Mouse (Mus musculus): ENCODE measurements at regions not wholly inside any gene's neighbourhood (a gene's known extent, or its start where the extent isn't known, plus 50 kb on each side); places are given as distances from the start of the nearest gene placed in this dataset.

DNA sequence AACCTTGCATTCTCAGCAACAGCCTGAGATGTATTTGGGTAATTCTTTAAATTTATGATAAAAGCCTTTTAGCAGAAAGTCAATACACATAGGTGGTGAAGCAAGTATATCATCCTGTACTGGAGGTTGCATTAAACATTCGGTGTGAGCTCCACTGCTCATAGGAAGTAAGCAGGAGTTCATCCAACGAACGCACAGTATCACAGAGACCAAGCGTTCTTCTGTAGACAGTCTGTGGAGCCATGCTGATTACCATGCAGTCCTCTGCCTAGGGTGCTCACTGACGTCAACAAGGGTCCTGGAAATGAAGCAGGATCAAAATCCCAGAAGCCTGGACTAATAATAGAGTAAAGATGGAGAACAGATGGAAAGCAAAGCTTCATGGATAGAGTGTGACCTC is 391.1 kb upstream of the Mef2c start:
- Histone ChIP-seq H3K9me3 (no peaks in the 10 kb centered on the region), H3K4me1 (peaks cover 10% of the 10 kb centered on the region), H3K27ac (replicated peaks) (no peak overlapping the region), H3K27me3 (replicated peaks) (no peaks in the 10 kb centered on the region), H3K4me3 (no peak overlapping the region), H3K9ac (no peak overlapping the region), H3K36me3 (no peaks in the 10 kb centered on the region), H3K4me2 (no peak overlapping the region)
- ATAC-seq (ENCODE audit: extremely low read depth, insufficient number of reproducible peaks, low FRiP score, low TSS enrichment), result no peak
- WGBS, result 61% methylated on average over 5 of the region's 5 CpGs

DNA sequence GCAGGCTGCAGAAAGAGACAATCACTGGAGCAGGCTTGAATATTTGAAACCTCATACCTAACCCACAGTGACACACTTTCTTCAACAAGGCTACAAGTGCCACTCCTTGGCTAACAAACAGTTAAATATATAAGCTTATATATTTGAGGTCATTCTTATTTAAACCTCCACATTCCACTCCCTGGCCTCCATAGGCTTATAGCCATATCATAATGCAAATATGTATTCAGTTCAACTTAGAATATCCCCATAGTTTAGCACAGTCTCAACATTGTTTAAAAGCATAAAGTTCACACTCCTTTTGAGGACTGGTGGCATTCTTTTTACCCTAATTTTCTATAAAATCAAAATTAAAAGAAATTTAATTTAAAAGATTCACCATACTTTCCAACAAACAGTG is 390.0 kb upstream of the Mef2c start:
- H3K36me3 ChIP-seq, result no peaks in the 10 kb centered on the region
- no peak overlapping the region for H3K4me2 ChIP-seq
- no peak overlapping the region for H3K9ac ChIP-seq
- no peak for ATAC-seq (ENCODE audit: extremely low read depth, insufficient number of reproducible peaks, low FRiP score, low TSS enrichment)
- peaks cover 10% of the 10 kb centered on the region for H3K4me1 ChIP-seq
- no peak overlapping the region for H3K4me3 ChIP-seq
- no peak overlapping the region for H3K27ac ChIP-seq (replicated peaks)
- no peaks in the 10 kb centered on the region for H3K9me3 ChIP-seq
- H3K27me3 ChIP-seq (replicated peaks), result no peaks in the 10 kb centered on the region

DNA sequence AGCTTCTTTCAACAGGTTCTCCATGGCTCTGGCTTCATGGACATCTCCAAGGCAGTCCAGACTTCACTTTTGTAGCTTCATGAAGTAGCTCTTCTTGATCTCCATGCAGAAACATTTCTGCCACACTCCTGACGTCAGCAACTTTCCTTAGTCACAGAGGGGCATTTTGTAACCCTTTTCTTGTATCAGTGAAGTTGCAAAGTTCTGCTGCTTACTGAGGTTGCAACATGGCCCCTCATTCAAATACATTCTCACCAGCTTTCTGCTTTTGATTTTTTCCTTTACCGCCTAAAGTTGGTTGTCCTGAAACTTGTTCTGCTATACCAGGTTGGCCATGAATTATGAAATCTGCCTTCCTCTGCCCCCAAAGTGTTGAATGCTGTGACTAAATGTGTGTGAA is 389.4 kb upstream of the Mef2c start:
- H3K4me1 ChIP-seq, result peaks cover 10% of the 10 kb centered on the region
- H3K4me3 ChIP-seq, result no peak overlapping the region
- H3K36me3 ChIP-seq, result no peaks in the 10 kb centered on the region
- H3K9me3 ChIP-seq, result no peaks in the 10 kb centered on the region
- no peak overlapping the region for H3K27ac ChIP-seq (replicated peaks)
- no peak overlapping the region for H3K9ac ChIP-seq
- ATAC-seq (ENCODE audit: extremely low read depth, insufficient number of reproducible peaks, low FRiP score, low TSS enrichment), result no peak
- no peaks in the 10 kb centered on the region for H3K27me3 ChIP-seq (replicated peaks)
- no peak overlapping the region for H3K4me2 ChIP-seq
- 68% methylated on average over 2 of the region's 2 CpGs for WGBS

DNA sequence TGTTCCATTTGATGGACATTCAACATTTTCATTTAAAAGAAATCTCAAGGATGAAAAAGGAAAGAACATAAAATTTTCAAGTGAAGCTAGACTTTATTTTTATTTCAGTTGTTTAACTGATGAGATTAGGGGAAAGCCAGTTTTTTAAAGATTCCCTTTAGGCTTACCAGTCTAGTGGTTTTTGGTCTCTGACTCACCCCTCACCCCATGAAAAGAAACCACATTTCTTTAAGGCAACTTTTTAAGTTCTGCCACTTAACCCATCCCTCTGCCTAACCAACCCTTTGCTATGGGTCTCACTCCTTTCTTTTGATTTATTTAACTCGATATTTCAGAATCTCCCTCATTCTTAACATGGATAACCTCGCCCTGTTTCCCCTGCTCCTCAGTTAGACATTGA is 388.1 kb upstream of the Mef2c start:
- ATAC-seq (ENCODE audit: extremely low read depth, insufficient number of reproducible peaks, low FRiP score, low TSS enrichment), result no peak
- Histone ChIP-seq H3K9ac (no peak overlapping the region), H3K36me3 (no peaks in the 10 kb centered on the region), H3K27ac (replicated peaks) (no peak overlapping the region), H3K4me3 (no peak overlapping the region), H3K4me1 (peaks cover 10% of the 10 kb centered on the region), H3K9me3 (no peaks in the 10 kb centered on the region), H3K4me2 (no peak overlapping the region), H3K27me3 (replicated peaks) (no peaks in the 10 kb centered on the region)
- WGBS, result 68% methylated on average over 2 of the region's 2 CpGs

DNA sequence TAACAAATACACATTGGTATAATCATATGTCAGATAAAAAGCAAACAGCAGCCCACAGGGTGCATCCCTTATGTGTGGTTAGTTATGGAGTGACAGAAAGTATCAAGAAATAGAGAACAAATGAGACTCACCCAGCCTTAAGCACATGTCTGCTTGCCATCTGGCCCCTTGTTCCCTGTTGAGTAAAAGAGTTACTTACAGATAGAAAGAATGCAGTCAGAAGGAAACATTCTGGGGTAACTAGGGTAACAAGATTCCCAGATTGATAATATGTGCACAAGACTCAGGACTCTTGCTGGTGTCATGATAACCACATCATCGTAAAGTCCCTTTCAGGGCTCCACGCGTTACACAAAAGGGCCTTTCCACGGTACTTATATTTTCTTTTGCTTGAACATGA is 383.5 kb upstream of the Mef2c start:
- Histone ChIP-seq H3K36me3 (no peaks in the 10 kb centered on the region), H3K4me2 (no peak overlapping the region), H3K9ac (no peak overlapping the region), H3K4me3 (no peak overlapping the region), H3K27ac (replicated peaks) (no peak overlapping the region), H3K4me1 (no peaks in the 10 kb centered on the region), H3K27me3 (replicated peaks) (no peaks in the 10 kb centered on the region), H3K9me3 (no peaks in the 10 kb centered on the region)
- 66% methylated on average over 4 of the region's 4 CpGs for WGBS
- ATAC-seq (ENCODE audit: extremely low read depth, insufficient number of reproducible peaks, low FRiP score, low TSS enrichment), result no peak

DNA sequence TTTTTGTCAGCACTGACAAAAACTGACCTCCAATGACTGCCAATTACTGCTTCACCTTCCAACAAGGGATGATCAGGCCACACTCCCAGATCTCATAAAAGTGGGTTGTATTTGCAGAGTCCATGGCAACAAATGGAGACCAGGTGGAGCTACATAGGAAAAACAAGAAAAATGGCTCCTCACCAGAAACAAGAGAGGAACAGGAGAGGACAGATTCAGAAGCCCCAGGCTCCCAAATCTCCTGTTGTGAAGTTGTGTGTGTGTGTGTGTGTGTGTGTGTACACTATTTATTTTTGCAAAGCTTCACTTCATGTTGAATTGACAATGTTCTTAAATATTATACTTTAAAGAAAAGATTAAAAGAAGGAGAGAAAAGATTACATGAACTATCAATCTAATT is 380.2 kb upstream of the Mef2c start:
- Histone ChIP-seq H3K27ac (replicated peaks) (no peak overlapping the region), H3K4me2 (no peak overlapping the region), H3K27me3 (replicated peaks) (no peaks in the 10 kb centered on the region), H3K9ac (no peak overlapping the region), H3K9me3 (no peaks in the 10 kb centered on the region), H3K4me1 (no peaks in the 10 kb centered on the region), H3K4me3 (no peak overlapping the region), H3K36me3 (no peaks in the 10 kb centered on the region)
- ATAC-seq (ENCODE audit: extremely low read depth, insufficient number of reproducible peaks, low FRiP score, low TSS enrichment), result no peak

DNA sequence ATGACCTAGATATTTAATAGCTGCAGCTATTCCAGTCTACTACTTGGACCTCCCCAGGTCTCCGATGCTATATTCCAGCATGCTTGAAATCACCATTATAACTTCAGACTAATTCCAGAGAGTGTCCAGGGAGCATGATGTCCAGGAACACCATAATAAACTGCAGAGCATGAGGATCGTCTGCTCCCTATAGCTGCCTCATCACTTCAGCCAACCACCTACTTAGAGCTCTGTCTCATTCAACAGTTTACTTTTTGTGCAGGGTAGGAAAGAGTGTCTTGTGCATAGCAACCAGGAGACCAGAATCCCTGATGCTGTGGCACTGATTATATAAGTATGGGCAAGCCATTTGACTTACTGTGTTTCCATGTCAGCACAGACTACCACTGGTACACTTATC is 379.2 kb upstream of the Mef2c start:
- 74% methylated on average over 2 of the region's 2 CpGs for WGBS
- ATAC-seq (ENCODE audit: extremely low read depth, insufficient number of reproducible peaks, low FRiP score, low TSS enrichment), result no peak
- Histone ChIP-seq H3K9ac (no peak overlapping the region), H3K9me3 (no peaks in the 10 kb centered on the region), H3K27ac (replicated peaks) (no peak overlapping the region), H3K4me1 (no peaks in the 10 kb centered on the region), H3K36me3 (no peaks in the 10 kb centered on the region), H3K4me2 (no peak overlapping the region), H3K4me3 (no peak overlapping the region), H3K27me3 (replicated peaks) (no peaks in the 10 kb centered on the region)

DNA sequence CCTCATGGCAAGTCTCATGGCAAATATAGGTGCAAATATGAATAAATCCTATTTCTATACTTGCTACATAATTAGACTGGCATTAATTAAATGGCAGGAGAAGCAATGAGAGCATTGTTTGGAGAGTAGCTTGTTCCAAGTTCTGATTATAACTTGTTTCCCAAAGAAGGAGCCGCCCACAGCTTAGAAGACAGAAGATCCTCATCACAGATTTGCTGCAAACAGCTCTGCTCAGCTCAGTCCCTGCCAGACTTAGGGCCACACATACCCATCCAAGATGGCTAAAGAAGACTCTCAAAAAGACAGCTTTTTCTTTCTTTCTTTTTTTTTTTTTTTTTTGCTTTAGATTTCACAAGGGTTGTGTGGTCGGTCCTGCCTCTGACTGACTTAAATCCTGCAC is 377.4 kb upstream of the Mef2c start:
- Histone ChIP-seq H3K9ac (no peak overlapping the region), H3K4me1 (0 out of 2 replicates have a peak, but pooled peaks cover 3% of the 10 kb centered on the region), H3K27me3 (replicated peaks) (no peaks in the 10 kb centered on the region), H3K36me3 (no peaks in the 10 kb centered on the region), H3K4me2 (no peak overlapping the region), H3K9me3 (no peaks in the 10 kb centered on the region), H3K4me3 (no peak overlapping the region), H3K27ac (replicated peaks) (no peak overlapping the region)
- no peak for ATAC-seq (ENCODE audit: extremely low read depth, insufficient number of reproducible peaks, low FRiP score, low TSS enrichment)
- WGBS, result 80% methylated on average over 2 of the region's 2 CpGs

DNA sequence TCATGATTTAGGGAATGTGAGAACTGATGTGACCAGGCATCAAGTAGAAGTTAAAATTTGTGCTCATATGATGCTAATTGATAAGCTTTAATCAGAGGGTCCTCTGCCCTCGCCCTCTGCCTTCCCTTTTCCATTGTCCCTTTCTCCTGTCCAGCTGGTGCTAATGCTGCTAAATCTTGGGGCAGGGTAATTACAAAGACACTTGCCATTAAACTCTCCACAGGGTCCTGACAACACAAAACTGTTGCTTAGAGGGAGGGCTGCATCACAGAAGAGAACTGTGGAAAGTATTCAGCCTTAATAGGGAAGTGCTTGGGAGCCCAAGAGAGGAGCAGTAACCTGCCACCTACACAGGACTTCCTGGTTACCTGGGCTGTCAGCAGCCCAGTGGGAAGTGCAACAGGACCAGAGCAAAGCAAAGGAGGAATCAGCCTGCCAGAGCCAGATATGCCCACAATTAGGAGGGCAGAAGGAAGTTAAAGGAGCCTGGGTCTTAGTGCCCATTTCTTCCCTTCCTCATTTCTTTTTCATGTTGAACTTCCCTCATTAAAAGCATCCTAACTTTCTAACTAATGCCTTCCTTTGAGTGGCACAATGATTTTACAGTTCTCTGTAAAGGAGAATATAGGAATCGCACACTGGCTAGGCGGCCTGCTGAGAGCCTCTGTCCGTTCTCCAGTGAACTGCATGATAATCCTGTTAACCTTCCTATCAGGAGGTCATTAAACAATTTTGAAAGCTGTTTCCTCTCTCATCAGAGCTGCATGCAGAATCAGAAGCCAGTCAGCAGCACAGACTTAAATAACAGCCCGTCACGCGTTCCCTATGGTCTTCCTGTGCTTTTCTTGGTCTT is 372.5 kb upstream of the Mef2c start:
- Histone ChIP-seq H3K9ac (no peak overlapping the region), H3K4me1 (0 out of 2 replicates have a peak, but pooled peaks cover 3% of the 10 kb centered on the region), H3K27ac (replicated peaks) (no peak overlapping the region), H3K36me3 (no peaks in the 10 kb centered on the region), H3K27me3 (replicated peaks) (no peaks in the 10 kb centered on the region), H3K4me2 (no peak overlapping the region), H3K9me3 (no peaks in the 10 kb centered on the region), H3K4me3 (no peak overlapping the region)
- WGBS, result 51% methylated on average over 7 of the region's 7 CpGs
- no peak for ATAC-seq (ENCODE audit: extremely low read depth, insufficient number of reproducible peaks, low FRiP score, low TSS enrichment)

DNA sequence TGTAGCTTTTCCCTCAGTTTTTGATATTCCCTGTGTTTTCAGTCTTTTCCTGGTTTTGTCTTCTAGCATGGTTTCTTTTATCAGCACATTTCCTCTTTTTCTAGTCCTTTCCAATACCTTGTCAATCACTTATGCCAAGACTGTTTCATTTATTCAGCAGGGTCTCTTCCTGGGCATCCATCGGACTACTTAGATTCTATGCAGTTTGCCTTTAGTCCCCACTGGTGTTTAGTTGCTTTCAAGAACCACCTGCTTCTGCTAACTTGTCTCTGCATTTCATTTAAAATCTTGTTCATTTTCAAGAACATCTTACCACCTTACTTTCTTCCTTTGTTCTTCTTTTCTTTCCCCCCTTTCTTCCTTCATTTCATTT is 371.9 kb upstream of the Mef2c start:
- Histone ChIP-seq H3K36me3 (no peaks in the 10 kb centered on the region), H3K9ac (no peak overlapping the region), H3K4me1 (0 out of 2 replicates have a peak, but pooled peaks cover 3% of the 10 kb centered on the region), H3K4me3 (no peak overlapping the region), H3K27ac (replicated peaks) (no peak overlapping the region), H3K4me2 (no peak overlapping the region), H3K9me3 (no peaks in the 10 kb centered on the region), H3K27me3 (replicated peaks) (no peaks in the 10 kb centered on the region)
- 68% methylated on average over 1 of the region's 1 CpGs for WGBS
- ATAC-seq (ENCODE audit: extremely low read depth, insufficient number of reproducible peaks, low FRiP score, low TSS enrichment), result no peak

DNA sequence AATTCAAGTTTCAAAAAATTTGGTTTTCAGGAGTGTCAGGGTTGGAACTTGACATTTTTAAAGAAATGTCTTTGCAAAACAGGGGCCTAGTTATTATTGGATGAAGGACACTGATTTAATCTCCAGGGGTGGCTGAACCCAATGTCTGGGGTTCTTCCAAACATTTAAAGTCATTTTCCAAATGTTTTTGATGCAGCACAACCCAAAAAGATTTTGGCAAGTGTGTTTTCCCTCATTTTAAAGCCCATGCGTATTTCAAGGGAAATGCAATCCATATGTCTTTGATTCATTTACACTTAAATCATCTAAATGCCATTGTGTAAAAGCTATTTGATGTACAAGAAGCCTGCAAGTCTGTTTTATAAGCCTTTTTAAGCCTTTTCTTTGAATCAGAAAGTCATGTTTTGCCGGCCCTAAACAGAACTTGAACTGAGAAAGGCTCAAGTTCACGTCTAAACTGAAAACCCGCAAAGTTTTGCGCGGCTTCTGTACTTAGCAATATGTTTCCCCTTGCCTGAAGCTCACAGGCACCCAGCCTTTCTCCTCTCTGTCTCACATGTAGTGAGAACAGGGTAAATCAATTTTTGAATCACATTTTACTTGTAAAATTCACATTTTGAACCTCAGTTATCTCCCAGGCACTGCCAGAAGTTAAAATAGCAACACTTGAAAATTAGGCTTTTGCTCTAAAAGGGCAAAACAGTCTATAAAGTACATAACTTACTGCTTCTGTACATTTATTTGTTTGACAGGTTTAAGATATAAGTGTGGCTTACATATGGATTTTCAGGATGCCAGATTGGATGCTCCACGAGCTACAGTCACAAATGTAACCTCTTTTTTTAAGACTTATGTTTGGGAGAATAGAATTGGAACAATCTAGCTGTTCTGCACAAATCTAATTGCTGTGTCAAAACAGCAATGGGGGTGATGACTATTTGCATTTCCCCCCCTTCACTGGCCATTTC is 370.9 kb upstream of the Mef2c start:
- no peaks in the 10 kb centered on the region for H3K36me3 ChIP-seq
- 83% methylated on average over 7 of the region's 7 CpGs for WGBS

More for the DNA sequence above, 370.9 kb upstream of the Mef2c start:
- Histone ChIP-seq H3K9ac (no peak overlapping the region), H3K27ac (replicated peaks) (no peak overlapping the region), H3K4me2 (no peak overlapping the region), H3K4me1 (0 out of 2 replicates have a peak, but pooled peaks cover 3% of the 10 kb centered on the region), H3K9me3 (no peaks in the 10 kb centered on the region), H3K27me3 (replicated peaks) (no peaks in the 10 kb centered on the region), H3K4me3 (no peak overlapping the region)
- no peak for ATAC-seq (ENCODE audit: extremely low read depth, insufficient number of reproducible peaks, low FRiP score, low TSS enrichment)

Data from heart, embryonic 13.5 days (tissue).